Mouse (Mus musculus) neural tube, embryonic 11.5 days (tissue): Measurements from ENCODE around the gene Rmi2. TPM values are rescaled to one million over a fixed set of nuclear protein-coding genes. Genes with fewer than 3 reads are reported as not detected.
"Not testable (repeated sequence)": the region's sequence is repeated elsewhere in the genome, so short reads cannot be mapped to it uniquely, and the experiment has no call there.

Experiments
- ATAC-seq: fragments of 200-750 bp; cut with Nextera tagmentation; 2 replicates; pipeline ENCODE4 v1.8.0; 2017; ENCODE audit warnings: moderate number of reproducible peaks, mild to moderate bottlenecking, moderate TSS enrichment, moderate library complexity; ENCODE audit not compliant: insufficient read depth, low FRiP score, low TSS enrichment
- DNase-seq: peaks from one replicate; pipeline ENCODE4 v3.0.0-alpha.2; 2015; ENCODE audit warnings: low spot score
- H3K27ac ChIP-seq: fragments of 300-500 bp; sonication (generic); 2 replicates; pipeline ENCODE4 v1.5.1; 2014; ENCODE audit warnings: low read depth, mild to moderate bottlenecking, low read length
- H3K27me3 ChIP-seq: fragments of 300-500 bp; sonication (generic); 2 replicates; pipeline ENCODE4 v1.6.1; 2014; ENCODE audit warnings: mild to moderate bottlenecking, low read length, mixed read lengths; ENCODE audit not compliant: control insufficient read depth, insufficient read depth
- H3K36me3 ChIP-seq: fragments of 300-500 bp; sonication (generic); 2 replicates; pipeline ENCODE4 v1.6.1; 2014; ENCODE audit warnings: mild to moderate bottlenecking, low read length, moderate library complexity, mixed read lengths; ENCODE audit not compliant: control insufficient read depth, insufficient read depth
- H3K4me1 ChIP-seq: fragments of 300-500 bp; sonication (generic); 2 replicates; pipeline ENCODE4 v1.6.1; 2014; ENCODE audit warnings: low read length, mixed read lengths; ENCODE audit not compliant: control insufficient read depth, insufficient read depth
- H3K4me2 ChIP-seq: fragments of 300-500 bp; sonication (generic); 2 replicates; pipeline ENCODE4 v1.6.1; 2014; ENCODE audit warnings: low read depth, mild to moderate bottlenecking, moderate library complexity
- H3K4me3 ChIP-seq: fragments of 300-500 bp; sonication (generic); 2 replicates; pipeline ENCODE4 v1.5.1; 2014; ENCODE audit warnings: low read depth, low read length
- H3K9ac ChIP-seq: fragments of 300-500 bp; sonication (generic); 2 replicates; pipeline ENCODE4 v1.6.1; 2014; ENCODE audit warnings: mild to moderate bottlenecking, low read length
- H3K9me3 ChIP-seq: fragments of 300-500 bp; sonication (generic); 2 replicates; pipeline ENCODE4 v1.6.1; 2016; ENCODE audit warnings: low read length; ENCODE audit not compliant: control insufficient read depth
- WGBS: fragments of 180-500 bp; shearing (Covaris S2); extraction: QIAGEN DNeasy Blood & Tissue Kit; methylation state at CpG from one replicate; pipeline ENCODE4 v1.1.7; 2014; 5-methylcytosine and 5-hydroxymethylcytosine counted together
- polyA plus RNA-seq: library from polyadenylated mRNA; unstranded; fragments of >200 nt; fragmentation: Nextera tagmentation; extraction: Ambion mirVana; gene quantifications from 2 replicates; pipeline ENCODE4 v1.2.1, GENCODE M21; 2014

Rmi2 gene
- polyA plus RNA-seq, 1 experiment from 2014 or later, result 3.6 TPM

GRCm38 (mm10) chr16:10849965-10850861 is 15.4 kb downstream of the Rmi2 start:
- no peaks in the 10 kb centered on the region for H3K36me3 ChIP-seq
- H3K9ac ChIP-seq, result no peak overlapping the region
- ATAC-seq (no peak), DNase-seq (no peak)
- no peaks in the 10 kb centered on the region for H3K27me3 ChIP-seq
- no peak overlapping the region for H3K4me3 ChIP-seq
- H3K9me3 ChIP-seq, result no peaks in the 10 kb centered on the region
- H3K4me1 ChIP-seq, result no peaks in the 10 kb centered on the region
- 70% methylated on average over 12 of the region's 12 CpGs for WGBS
- no peak overlapping the region for H3K27ac ChIP-seq
- no peak overlapping the region for H3K4me2 ChIP-seq

- 64% methylated on average over 4 of the region's 4 CpGs for WGBS
- no peaks in the 10 kb centered on the region for H3K27me3 ChIP-seq
- no peaks in the 10 kb centered on the region for H3K4me1 ChIP-seq
- no peak overlapping the region for H3K27ac ChIP-seq
- H3K9me3 ChIP-seq, result no peaks in the 10 kb centered on the region
- H3K36me3 ChIP-seq, result no peaks in the 10 kb centered on the region
- no peak overlapping the region for H3K9ac ChIP-seq
- no peak overlapping the region for H3K4me2 ChIP-seq
- no peak overlapping the region for H3K4me3 ChIP-seq
- DNase-seq, result no peak
- ATAC-seq, result no peak
These were observed 16.0 kb downstream of the Rmi2 start for GRCm38 (mm10) chr16:10850905-10851304.

GRCm38 (mm10) chr16:10852216-10852615 is 17.4 kb downstream of the Rmi2 start:
- 93% methylated on average over 10 of the region's 10 CpGs for WGBS
- not testable (repeated sequence) for ATAC-seq

GRCm38 (mm10) chr16:10859726-10860245 is 24.9 kb downstream of the Rmi2 start:
- H3K4me3 ChIP-seq, result no peak overlapping the region
- H3K4me2 ChIP-seq, result no peak overlapping the region
- no peak for DNase-seq
- H3K9ac ChIP-seq, result no peak overlapping the region
- no peaks in the 10 kb centered on the region for H3K4me1 ChIP-seq
- H3K27ac ChIP-seq, result no peak overlapping the region
- WGBS, result 88% methylated on average over 7 of the region's 7 CpGs
- H3K9me3 ChIP-seq, result no peaks in the 10 kb centered on the region
- ATAC-seq, result no peak
- H3K36me3 ChIP-seq, result no peaks in the 10 kb centered on the region
- H3K27me3 ChIP-seq, result no peaks in the 10 kb centered on the region

More at GRCm38 (mm10) chr16:10852216-10852615, 17.4 kb downstream of the Rmi2 start:
- H3K36me3 ChIP-seq, DNase-seq, H3K27ac ChIP-seq, H3K4me1 ChIP-seq, H3K27me3 ChIP-seq, H3K4me3 ChIP-seq, H3K9ac ChIP-seq, H3K4me2 ChIP-seq, H3K9me3 ChIP-seq: not testable (repeated sequence)

- Histone ChIP-seq H3K9ac (no peak overlapping the region), H3K4me3 (no peak overlapping the region), H3K9me3 (no peaks in the 10 kb centered on the region), H3K36me3 (no peaks in the 10 kb centered on the region), H3K4me2 (no peak overlapping the region), H3K27ac (no peak overlapping the region), H3K4me1 (no peaks in the 10 kb centered on the region), H3K27me3 (no peaks in the 10 kb centered on the region)
- WGBS, result 89% methylated on average over 3 of the region's 3 CpGs
- no peak for ATAC-seq
- DNase-seq, result no peak
These were observed 26.5 kb downstream of the Rmi2 start for GRCm38 (mm10) chr16:10861408-10861807.

- WGBS, result 88% methylated on average over 6 of the region's 6 CpGs
- H3K36me3 ChIP-seq, result no peaks in the 10 kb centered on the region
- H3K4me2 ChIP-seq, result no peak overlapping the region
- H3K4me1 ChIP-seq, result no peaks in the 10 kb centered on the region
- no peak overlapping the region for H3K27ac ChIP-seq
- no peaks in the 10 kb centered on the region for H3K27me3 ChIP-seq
- DNase-seq (no peak), ATAC-seq (no peak)
- no peak overlapping the region for H3K4me3 ChIP-seq
- no peak overlapping the region for H3K9ac ChIP-seq
- no peaks in the 10 kb centered on the region for H3K9me3 ChIP-seq
These were observed 30.2 kb downstream of the Rmi2 start for GRCm38 (mm10) chr16:10864833-10865591.

- Histone ChIP-seq H3K4me3 (no peak overlapping the region), H3K27ac (no peak overlapping the region), H3K27me3 (no peaks in the 10 kb centered on the region), H3K4me1 (no peaks in the 10 kb centered on the region), H3K36me3 (no peaks in the 10 kb centered on the region), H3K9ac (no peak overlapping the region), H3K4me2 (no peak overlapping the region), H3K9me3 (no peaks in the 10 kb centered on the region)
- DNase-seq (no peak), ATAC-seq (no peak)
These were observed 30.7 kb downstream of the Rmi2 start for GRCm38 (mm10) chr16:10865592-10865987.

GRCm38 (mm10) chr16:10866841-10867240 is 32.0 kb downstream of the Rmi2 start:
- Histone ChIP-seq H3K36me3 (no peaks in the 10 kb centered on the region), H3K27me3 (no peaks in the 10 kb centered on the region), H3K9me3 (no peaks in the 10 kb centered on the region), H3K9ac (no peak overlapping the region), H3K4me2 (no peak overlapping the region), H3K27ac (no peak overlapping the region), H3K4me1 (no peaks in the 10 kb centered on the region), H3K4me3 (no peak overlapping the region)
- 87% methylated on average over 8 of the region's 8 CpGs for WGBS
- no peak for ATAC-seq
- no peak for DNase-seq
